Mouse (Mus musculus): Measurements from ENCODE around the gene Pald1. TPM values are rescaled to one million over a fixed set of nuclear protein-coding genes. Genes with fewer than 3 reads are reported as not detected.
A peak's percentile ranks its signal among the peaks of the same experiment; 100 is the strongest.

Pald1 gene
- polyA plus RNA-seq, 1 experiment from 2014 or later, result 35.7 TPM

DNA sequence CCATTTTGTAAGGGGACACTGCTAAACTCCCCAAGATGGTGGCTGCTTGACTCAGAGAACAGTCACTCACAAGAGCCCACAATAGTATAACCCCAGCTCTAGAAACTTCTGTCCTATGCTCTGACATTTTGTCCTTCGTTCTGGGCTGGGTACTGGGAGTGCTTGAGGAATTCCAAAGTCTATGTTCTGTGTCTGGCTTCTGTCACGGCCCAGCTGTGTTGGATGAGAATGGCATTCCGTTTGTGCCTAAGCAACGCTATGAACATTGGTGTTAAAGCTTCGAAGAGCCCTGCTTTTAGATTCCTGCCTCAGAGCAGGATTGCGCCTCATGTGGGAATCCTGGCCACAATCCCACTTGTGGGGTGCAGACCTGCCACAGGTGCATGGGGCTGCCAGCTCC lies 71.2 kb downstream of the Pald1 start:
- Histone ChIP-seq H3K9me3 (no peaks in the 10 kb centered on the region), H3K27ac (no peak overlapping the region), H3K4me3 (no peak overlapping the region), H3K36me3 (no peaks in the 10 kb centered on the region), H3K27me3 (ENCODE audit: insufficient read depth, poor library complexity, severe bottlenecking) (no peaks in the 10 kb centered on the region), H3K4me1 (replicated peaks) (peaks cover 42% of the 10 kb centered on the region)
- DNase-seq (ENCODE audit: low spot score), result no peak
- WGBS, result 86% methylated on average over 6 of the region's 6 CpGs

DNA sequence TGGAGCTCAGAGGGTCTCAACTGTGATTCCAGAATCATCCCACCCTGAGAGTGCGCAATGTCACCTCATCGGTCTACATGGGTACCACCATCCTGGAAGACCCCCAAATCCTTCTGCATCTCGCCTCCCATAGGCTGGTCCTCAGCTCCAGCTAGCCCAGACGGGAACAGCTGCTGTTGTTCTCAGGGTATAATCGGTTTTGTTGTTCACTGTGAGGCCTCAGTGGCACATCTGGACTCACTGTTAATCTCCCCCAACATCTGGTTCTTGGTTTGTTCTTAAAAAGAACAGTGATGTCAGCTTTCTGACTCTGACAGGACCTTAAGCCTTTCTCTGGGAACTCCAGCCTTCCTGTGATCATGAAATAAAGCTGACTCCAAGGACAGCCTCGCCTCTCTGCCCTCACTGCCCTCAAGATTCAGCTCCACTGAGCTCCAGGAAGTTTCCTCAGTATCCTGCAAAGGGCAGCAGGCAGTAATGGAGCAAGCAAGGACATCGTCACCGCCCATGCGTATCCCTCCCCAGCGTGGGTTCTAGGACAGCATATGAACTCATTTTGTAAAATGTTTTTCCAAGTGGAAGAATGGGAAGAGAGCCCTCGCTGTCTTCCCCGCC lies 74.5 kb downstream of the Pald1 start:
- H3K9me3 ChIP-seq, result no peaks in the 10 kb centered on the region
- no peak overlapping the region for H3K4me3 ChIP-seq
- DNase-seq (ENCODE audit: low spot score), result no peak
- no peaks in the 10 kb centered on the region for H3K36me3 ChIP-seq
- no peaks in the 10 kb centered on the region for H3K27me3 ChIP-seq (ENCODE audit: insufficient read depth, poor library complexity, severe bottlenecking)
- no peak overlapping the region for H3K27ac ChIP-seq
- WGBS, result 57% methylated on average over 12 of the region's 12 CpGs
- H3K4me1 ChIP-seq (replicated peaks), result peaks cover 33% of the 10 kb centered on the region

DNA sequence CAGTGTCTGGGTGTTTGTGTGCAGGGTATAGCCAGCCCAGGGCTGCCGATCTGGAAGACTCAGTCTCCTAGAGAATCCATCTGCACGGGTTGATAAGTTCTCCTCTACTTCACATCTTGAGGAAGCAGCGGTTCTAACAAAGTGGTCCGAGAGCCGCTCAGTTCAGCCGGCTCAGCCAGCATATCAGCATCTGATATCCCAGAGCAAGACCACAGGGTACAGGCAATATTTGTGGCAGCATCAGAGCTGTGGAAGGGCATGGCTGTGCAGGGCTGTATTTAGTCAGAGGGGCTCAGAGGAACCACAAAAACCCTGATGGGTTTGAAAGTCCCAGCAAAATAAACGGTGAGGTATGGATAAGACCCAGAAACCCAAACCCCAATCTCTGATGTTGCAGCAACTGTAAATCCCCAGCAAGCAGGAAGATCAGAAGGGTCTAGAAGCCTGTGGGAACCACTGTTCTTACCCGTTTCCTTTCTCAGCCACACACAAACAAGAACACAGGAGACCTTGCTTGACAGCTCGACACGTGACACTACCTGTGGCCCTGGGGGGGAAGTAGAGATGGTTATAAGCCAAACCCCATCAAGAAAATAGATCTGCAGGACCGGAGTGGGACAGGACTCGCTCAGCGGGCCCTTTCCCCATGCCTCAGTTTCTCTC lies 77.3 kb downstream of the Pald1 start:
- Histone ChIP-seq H3K9me3 (no peaks in the 10 kb centered on the region), H3K4me1 (replicated peaks) (peaks cover 20% of the 10 kb centered on the region), H3K27me3 (ENCODE audit: insufficient read depth, poor library complexity, severe bottlenecking) (no peaks in the 10 kb centered on the region), H3K36me3 (no peaks in the 10 kb centered on the region), H3K27ac (0 out of 2 replicates have a peak overlapping the region, but pooled peaks have one; percentile 29), H3K4me3 (no peak overlapping the region)
- no peak for DNase-seq (ENCODE audit: low spot score)
- WGBS, result 83% methylated on average over 13 of the region's 13 CpGs

DNA sequence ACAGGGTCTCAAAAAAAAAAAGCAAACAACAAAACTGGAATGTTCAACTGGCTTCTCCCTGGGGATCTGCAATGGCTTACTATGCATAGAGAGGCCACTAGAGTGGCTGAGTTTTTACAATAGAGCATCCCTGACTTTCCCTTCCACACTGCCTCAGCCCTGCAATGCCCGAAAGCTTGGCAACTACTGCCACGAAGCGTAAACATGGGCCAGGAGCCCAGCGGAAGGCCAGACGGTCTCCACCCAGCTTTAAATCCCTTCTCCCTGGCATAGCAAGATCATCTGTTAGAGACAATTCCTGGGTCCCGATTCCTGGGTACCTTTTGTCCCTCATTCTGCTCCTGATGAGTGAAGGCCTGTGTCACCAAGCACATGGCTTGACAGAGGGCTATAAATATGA lies 79.3 kb downstream of the Pald1 start:
- H3K4me3 ChIP-seq, result no peak overlapping the region
- peaks cover 13% of the 10 kb centered on the region for H3K4me1 ChIP-seq (replicated peaks)
- H3K9me3 ChIP-seq, result no peaks in the 10 kb centered on the region
- no peaks in the 10 kb centered on the region for H3K27me3 ChIP-seq (ENCODE audit: insufficient read depth, poor library complexity, severe bottlenecking)
- H3K36me3 ChIP-seq, result no peaks in the 10 kb centered on the region
- H3K27ac ChIP-seq, result no peak overlapping the region
- DNase-seq (ENCODE audit: low spot score), result no peak
- WGBS, result 89% methylated on average over 6 of the region's 6 CpGs

DNA sequence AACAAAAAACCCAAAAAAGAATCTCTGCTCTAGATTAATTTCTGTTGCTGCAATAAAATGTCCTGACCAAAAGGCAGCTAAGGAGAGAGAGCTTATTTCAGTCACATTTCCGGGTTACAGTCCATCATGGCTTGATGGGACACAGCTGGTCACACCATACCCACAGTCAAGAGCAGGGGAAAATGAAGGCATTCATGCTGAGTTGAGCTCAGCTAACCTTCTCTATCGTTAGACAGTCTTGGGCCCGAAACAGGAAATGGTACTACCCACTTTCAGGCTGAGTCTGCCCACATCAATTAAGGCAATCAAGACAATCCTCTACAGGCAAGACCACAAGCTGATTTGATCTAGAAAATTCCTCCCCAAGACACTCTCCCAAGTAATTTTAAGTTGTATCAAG lies 82.3 kb downstream of the Pald1 start:
- WGBS, result 90% methylated on average over 3 of the region's 3 CpGs
- H3K9me3 ChIP-seq, result no peaks in the 10 kb centered on the region
- no peak overlapping the region for H3K4me3 ChIP-seq
- no peak overlapping the region for H3K27ac ChIP-seq
- H3K4me1 ChIP-seq (replicated peaks), result no peaks in the 10 kb centered on the region
- no peaks in the 10 kb centered on the region for H3K27me3 ChIP-seq (ENCODE audit: insufficient read depth, poor library complexity, severe bottlenecking)
- no peaks in the 10 kb centered on the region for H3K36me3 ChIP-seq
- no peak for DNase-seq (ENCODE audit: low spot score)

DNA sequence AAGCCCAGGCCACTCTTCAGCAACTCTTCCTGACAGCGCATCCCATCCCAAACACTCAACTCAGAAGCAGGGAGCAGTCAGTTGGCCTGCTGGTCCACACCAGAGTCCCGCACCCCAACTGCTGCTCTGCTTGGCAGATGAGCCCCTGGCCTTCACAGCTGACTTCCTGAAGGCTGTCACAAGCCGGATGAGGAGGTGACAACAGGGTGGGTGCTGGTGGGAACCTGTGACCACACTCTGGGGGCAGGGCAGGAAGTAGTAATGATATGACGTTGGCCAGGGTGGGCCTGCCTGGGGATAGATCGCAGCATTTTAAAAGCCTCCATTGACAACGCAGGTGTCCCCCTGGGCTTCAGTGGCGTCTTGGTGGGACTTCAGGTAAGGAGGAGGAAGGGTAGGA lies 85.9 kb downstream of the Pald1 start, which contains the start of gene Prf1:
Prf1 (plus strand) TSS at position 357 of the 400 bp plus-strand sequence.
- Histone ChIP-seq H3K27ac (no peak within 1 kb of the TSS), H3K4me1 (replicated peaks) (no peaks in the 10 kb centered on the region), H3K4me3 (no peak within 1 kb of the TSS), H3K9me3 (no peaks in the 10 kb centered on the region), H3K36me3 (no peaks in the 10 kb centered on the region), H3K27me3 (ENCODE audit: insufficient read depth, poor library complexity, severe bottlenecking) (no peaks in the 10 kb centered on the region)
- WGBS, result 88% methylated on average over 7 of the region's 7 CpGs
- no peak for DNase-seq (ENCODE audit: low spot score)

DNA sequence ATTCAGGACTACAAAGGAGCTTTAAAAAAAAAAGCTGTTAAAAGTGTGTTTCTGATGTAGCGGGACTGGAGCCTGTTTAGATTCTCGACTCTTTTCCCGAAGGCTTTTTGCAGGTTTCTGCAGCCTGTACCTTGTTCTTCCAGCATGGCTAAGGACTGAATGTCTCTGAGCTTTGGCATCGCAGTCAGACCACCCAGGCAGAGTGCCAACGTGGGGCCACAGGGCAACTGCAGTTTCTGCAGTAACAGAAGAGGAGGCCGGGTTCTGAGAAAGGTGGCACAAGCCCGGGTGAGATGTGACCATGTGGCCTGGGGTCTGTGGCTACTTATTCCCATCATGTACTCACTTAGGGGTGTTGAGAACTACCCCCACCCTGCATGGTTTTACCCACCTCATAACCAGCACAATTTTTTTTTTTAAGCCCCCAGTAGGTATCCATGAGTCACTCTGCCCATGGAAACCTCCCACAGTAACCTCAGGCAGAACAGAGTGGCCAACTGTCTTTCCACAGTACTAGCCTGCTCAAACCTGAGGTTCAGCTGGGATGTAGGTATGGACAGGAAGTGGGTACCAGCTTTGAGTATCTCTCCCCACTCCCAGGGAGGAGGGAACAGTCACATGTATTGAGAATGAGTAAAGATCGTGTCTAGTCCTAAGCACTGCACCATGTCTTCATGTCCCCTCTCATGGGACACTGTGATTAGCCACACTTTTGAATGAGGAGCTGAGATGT lies 86.5 kb downstream of the Pald1 start:
- no peak for DNase-seq (ENCODE audit: low spot score)
- Histone ChIP-seq H3K4me3 (no peak overlapping the region), H3K9me3 (no peaks in the 10 kb centered on the region), H3K27ac (no peak overlapping the region), H3K4me1 (replicated peaks) (no peaks in the 10 kb centered on the region), H3K27me3 (ENCODE audit: insufficient read depth, poor library complexity, severe bottlenecking) (no peaks in the 10 kb centered on the region), H3K36me3 (no peaks in the 10 kb centered on the region)
- WGBS, result 88% methylated on average over 8 of the region's 8 CpGs

DNA sequence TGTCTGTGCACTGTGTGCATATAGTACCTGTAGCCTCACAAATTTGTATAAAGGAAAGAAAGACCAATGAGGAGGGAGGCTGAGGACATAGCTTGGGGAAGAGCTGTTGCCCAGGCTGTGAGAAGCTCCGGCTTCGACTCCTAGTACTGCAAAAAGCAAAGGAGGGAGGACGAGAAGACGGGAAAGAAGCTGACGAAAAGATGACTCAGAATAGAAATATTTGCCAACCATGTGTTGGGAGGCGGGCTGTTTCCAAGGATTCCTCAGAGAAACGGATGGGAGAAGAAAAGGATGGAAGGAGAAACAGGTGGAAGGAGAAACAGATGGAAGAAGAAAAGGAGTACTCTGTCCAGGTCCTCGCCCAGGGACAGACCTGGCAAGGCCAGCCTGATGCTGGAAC lies 89.1 kb downstream of the Pald1 start:
- no peak for DNase-seq (ENCODE audit: low spot score)
- WGBS, result 88% methylated on average over 8 of the region's 8 CpGs
- H3K4me1 ChIP-seq (replicated peaks), result 0 out of 2 replicates have a peak, but pooled peaks cover 4% of the 10 kb centered on the region
- H3K4me3 ChIP-seq, result no peak overlapping the region
- H3K27ac ChIP-seq, result no peak overlapping the region
- no peaks in the 10 kb centered on the region for H3K27me3 ChIP-seq (ENCODE audit: insufficient read depth, poor library complexity, severe bottlenecking)
- no peaks in the 10 kb centered on the region for H3K9me3 ChIP-seq
- H3K36me3 ChIP-seq, result no peaks in the 10 kb centered on the region

DNA sequence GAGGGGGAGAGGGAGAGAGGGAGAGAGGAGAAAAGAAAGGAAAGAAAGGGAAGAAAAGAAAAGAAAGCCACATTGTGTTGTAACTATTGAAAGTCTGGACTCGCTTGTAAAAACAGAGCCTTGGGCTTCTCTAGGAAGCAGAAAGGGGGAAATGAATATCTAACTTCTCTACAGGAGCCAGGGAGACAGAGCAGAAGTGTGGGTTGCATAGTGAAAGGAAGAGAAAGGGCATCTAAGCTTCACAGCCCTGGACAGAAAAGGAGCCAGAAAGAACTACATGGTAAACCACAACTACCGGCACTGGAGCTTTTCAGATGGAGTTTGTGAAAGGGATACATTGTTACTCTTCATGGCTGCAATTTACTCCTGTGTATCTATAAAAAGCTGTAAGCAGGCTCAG lies 92.9 kb downstream of the Pald1 start:
- H3K27ac ChIP-seq, result no peak overlapping the region
- H3K4me3 ChIP-seq, result no peak overlapping the region
- H3K9me3 ChIP-seq, result no peaks in the 10 kb centered on the region
- DNase-seq (ENCODE audit: low spot score), result no peak
- no peaks in the 10 kb centered on the region for H3K36me3 ChIP-seq
- 51% methylated on average over 2 of the region's 2 CpGs for WGBS
- peaks cover 9% of the 10 kb centered on the region; the same call in 1 of the 2 replicates for H3K4me1 ChIP-seq (replicated peaks)
- no peaks in the 10 kb centered on the region for H3K27me3 ChIP-seq (ENCODE audit: insufficient read depth, poor library complexity, severe bottlenecking)

DNA sequence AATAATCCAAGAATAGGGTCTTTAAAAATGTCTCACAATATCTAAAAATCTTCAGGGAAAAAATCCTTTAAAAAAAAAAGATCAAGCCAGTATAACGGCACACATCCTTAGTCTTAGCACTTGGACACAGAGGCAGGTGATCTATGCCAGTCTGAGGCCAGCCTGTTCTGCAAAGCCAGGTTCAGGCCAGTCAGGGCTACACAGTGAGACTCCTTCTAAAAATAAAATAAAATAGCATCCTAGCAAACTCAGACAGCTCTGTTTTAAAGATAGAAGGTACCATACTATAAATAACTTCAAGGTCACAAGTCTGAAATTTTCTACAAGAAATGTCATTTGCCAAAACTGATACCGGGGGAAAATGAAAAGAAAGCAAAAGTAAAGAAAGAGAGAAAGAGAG lies 93.3 kb downstream of the Pald1 start:
- H3K36me3 ChIP-seq, result no peaks in the 10 kb centered on the region
- H3K4me3 ChIP-seq, result no peak overlapping the region
- no peaks in the 10 kb centered on the region for H3K9me3 ChIP-seq
- H3K27me3 ChIP-seq (ENCODE audit: insufficient read depth, poor library complexity, severe bottlenecking), result no peaks in the 10 kb centered on the region
- DNase-seq (ENCODE audit: low spot score), result no peak
- peaks cover 9% of the 10 kb centered on the region; the same call in 1 of the 2 replicates for H3K4me1 ChIP-seq (replicated peaks)
- 88% methylated on average over 2 of the region's 2 CpGs for WGBS
- H3K27ac ChIP-seq, result no peak overlapping the region

DNA sequence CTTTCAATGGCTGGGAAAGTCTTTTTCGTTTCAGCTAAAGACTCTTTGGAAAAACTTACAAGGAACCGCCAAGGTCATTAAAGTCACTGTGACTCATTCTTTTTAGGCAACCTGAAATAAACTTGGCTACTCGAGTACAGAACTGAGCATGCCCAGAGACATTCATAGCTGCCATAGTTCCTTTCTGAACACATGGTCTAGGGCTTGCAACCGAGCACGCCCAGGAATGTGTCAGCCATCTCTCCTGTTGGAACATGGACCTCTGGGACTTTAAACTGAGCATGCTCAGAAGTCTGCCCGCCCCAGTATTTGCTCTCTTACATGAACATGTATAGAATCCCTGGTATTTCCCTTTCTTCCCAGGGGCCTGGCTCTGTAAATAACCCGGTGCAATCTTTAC lies 97.1 kb downstream of the Pald1 start:
- H3K9me3 ChIP-seq, result no peaks in the 10 kb centered on the region
- peaks cover 9% of the 10 kb centered on the region; the same call in 1 of the 2 replicates for H3K4me1 ChIP-seq (replicated peaks)
- no peak overlapping the region for H3K4me3 ChIP-seq
- no peak overlapping the region for H3K27ac ChIP-seq
- WGBS, result 75% methylated on average over 7 of the region's 7 CpGs
- no peaks in the 10 kb centered on the region for H3K36me3 ChIP-seq
- DNase-seq (ENCODE audit: low spot score), result no peak
- no peaks in the 10 kb centered on the region for H3K27me3 ChIP-seq (ENCODE audit: insufficient read depth, poor library complexity, severe bottlenecking)

DNA sequence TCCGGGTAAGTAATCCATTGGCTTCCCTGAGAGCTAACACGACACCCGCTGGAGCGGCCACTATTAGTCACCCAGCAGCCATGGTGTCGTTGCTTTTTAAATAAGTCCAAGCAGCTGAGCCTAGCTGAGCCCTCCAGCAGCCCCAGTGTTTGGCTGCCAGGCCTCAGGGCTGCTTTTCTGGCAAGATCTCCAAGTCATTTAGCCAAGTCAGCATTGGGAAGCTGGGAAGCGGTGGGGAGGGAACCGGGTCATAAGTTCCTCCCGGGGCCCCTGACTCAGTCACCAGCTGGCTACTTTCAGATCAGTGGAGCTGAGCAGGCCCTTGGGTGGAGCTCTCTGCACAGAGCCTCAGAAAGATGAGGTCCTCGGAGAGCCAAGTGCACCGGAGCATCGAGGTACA lies 98.1 kb downstream of the Pald1 start:
- WGBS, result 86% methylated on average over 11 of the region's 11 CpGs
- H3K27ac ChIP-seq, result no peak overlapping the region
- no peaks in the 10 kb centered on the region for H3K9me3 ChIP-seq
- H3K27me3 ChIP-seq (ENCODE audit: insufficient read depth, poor library complexity, severe bottlenecking), result no peaks in the 10 kb centered on the region
- DNase-seq (ENCODE audit: low spot score), result no peak
- H3K4me1 ChIP-seq (replicated peaks), result peaks cover 6% of the 10 kb centered on the region; the same call in 1 of the 2 replicates
- no peaks in the 10 kb centered on the region for H3K36me3 ChIP-seq
- no peak overlapping the region for H3K4me3 ChIP-seq

DNA sequence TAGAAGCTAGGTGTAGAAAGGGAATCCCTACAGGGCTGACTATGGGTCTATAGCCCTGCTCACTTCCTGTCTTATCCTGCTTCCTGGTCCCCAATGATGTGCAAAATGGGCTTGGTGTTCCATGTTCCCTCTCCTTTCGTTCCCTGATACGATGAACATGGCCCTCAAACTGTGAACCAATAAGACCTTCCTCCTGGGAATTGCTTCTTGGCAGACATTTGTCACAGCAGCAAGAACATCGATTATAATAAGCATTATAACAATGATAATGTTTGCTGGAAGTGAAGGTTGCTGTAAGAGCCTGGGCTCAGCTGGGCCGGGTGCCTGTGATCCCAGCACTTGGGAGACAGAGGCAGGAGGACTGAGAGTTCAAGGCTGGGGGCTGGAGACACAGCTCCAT lies 99.0 kb downstream of the Pald1 start:
- Histone ChIP-seq H3K36me3 (no peaks in the 10 kb centered on the region), H3K27me3 (ENCODE audit: insufficient read depth, poor library complexity, severe bottlenecking) (no peaks in the 10 kb centered on the region), H3K27ac (no peak overlapping the region), H3K4me1 (replicated peaks) (peaks cover 6% of the 10 kb centered on the region; the same call in 1 of the 2 replicates), H3K4me3 (no peak overlapping the region), H3K9me3 (no peaks in the 10 kb centered on the region)
- DNase-seq (ENCODE audit: low spot score), result no peak
- 92% methylated on average over 4 of the region's 4 CpGs for WGBS
